Mouse (Mus musculus) C2C12 (cell line): Measurements from ENCODE around the gene Dio3. TPM values are rescaled to one million over a fixed set of nuclear protein-coding genes. Genes with fewer than 3 reads are reported as not detected.

Experiments used
- H3K27me3 ChIP-seq: one replicate; pipeline ENCODE4 v1.6.1; 2011; ENCODE audit not compliant: control insufficient read depth, insufficient read depth, insufficient read length
- H3K36me3 ChIP-seq: one replicate; pipeline ENCODE4 v1.6.1; 2011; ENCODE audit not compliant: control insufficient read depth, insufficient read depth
- H3K4me3 ChIP-seq: one replicate; pipeline ENCODE4 v1.5.1; 2011; ENCODE audit warnings: mild to moderate bottlenecking, control low read depth; ENCODE audit not compliant: poor library complexity, insufficient read depth, severe bottlenecking
- H3K79me2 ChIP-seq: one replicate; pipeline ENCODE4 v1.6.1; 2011; ENCODE audit not compliant: control insufficient read depth, insufficient read depth
- H3K79me3 ChIP-seq: one replicate; pipeline ENCODE4 v1.6.1; 2011; ENCODE audit warnings: low read depth, control low read depth
- H3ac ChIP-seq: one replicate; pipeline ENCODE3; 2011; ENCODE audit warnings: low read depth; ENCODE audit not compliant: control insufficient read depth, insufficient read length
- CEBPB ChIP-seq: IDR thresholded peaks from one replicate; pipeline ENCODE4 v1.6.1; 2011; ENCODE audit warnings: low read depth, mild to moderate bottlenecking, control low read depth, moderate library complexity
- CTCF ChIP-seq: IDR thresholded peaks from one replicate; pipeline ENCODE4 v1.5.1; 2011; ENCODE audit not compliant: control insufficient read depth, insufficient read depth, insufficient read length
- FOSL1 ChIP-seq: IDR thresholded peaks from one replicate; pipeline ENCODE4 v1.8.0; 2011; ENCODE audit warnings: mild to moderate bottlenecking, low read length; ENCODE audit not compliant: poor library complexity, insufficient read depth, severe bottlenecking
- MAX ChIP-seq: IDR thresholded peaks from one replicate; pipeline ENCODE4 v1.6.1; 2011; ENCODE audit warnings: mild to moderate bottlenecking, control low read depth
- MYOD1 ChIP-seq: IDR thresholded peaks from one replicate; pipeline ENCODE4 v1.6.1; 2011; ENCODE audit warnings: low read depth; ENCODE audit not compliant: control insufficient read depth, insufficient read length
- MYOG ChIP-seq: IDR thresholded peaks from one replicate; pipeline ENCODE4 v1.6.1; 2011; ENCODE audit not compliant: control insufficient read depth, insufficient read length; ENCODE audit errors: extremely low read depth
- USF1 ChIP-seq: IDR thresholded peaks from one replicate; pipeline ENCODE4 v1.6.1; 2011; ENCODE audit warnings: low read depth, mild to moderate bottlenecking, control low read depth, moderate library complexity
- long read RNA-seq, 2 experiments: library from polyadenylated mRNA; unstranded; transcript quantifications; one replicate each; pipeline ENCODE4 v2.0.0; 2019 to 2020
- polyA plus RNA-seq: library from polyadenylated mRNA; unstranded; fragments of >200 nt; fragmentation: generic; extraction: Trizol; gene quantifications from one replicate; pipeline ENCODE4 v1.2.1, GENCODE M21; 2012; ENCODE audit warnings: missing spikeins

Gene Dio3
- polyA plus RNA-seq = not detected
- long read RNA-seq, experiment 1 = 0 reads
- long read RNA-seq, experiment 2 = 0 reads

- peaks cover 31% of the 10 kb centered on the region for H3K27me3 ChIP-seq
- no peak for TF ChIP-seq CTCF
- no peak for TF ChIP-seq CEBPB
- TF ChIP-seq MYOD1 = no peak
- no peak for TF ChIP-seq USF1
- TF ChIP-seq MAX = no peak
- no peak for TF ChIP-seq FOSL1
- TF ChIP-seq MYOG = no peak
- H3K79me2 ChIP-seq = no peaks in the 10 kb centered on the region
These were observed at the start of gene Dio3 for GRCm38 (mm10) chr12:110278853-110279252. Gene Dio3, plus strand, starts transcription at chr12:110279068.

DNA sequence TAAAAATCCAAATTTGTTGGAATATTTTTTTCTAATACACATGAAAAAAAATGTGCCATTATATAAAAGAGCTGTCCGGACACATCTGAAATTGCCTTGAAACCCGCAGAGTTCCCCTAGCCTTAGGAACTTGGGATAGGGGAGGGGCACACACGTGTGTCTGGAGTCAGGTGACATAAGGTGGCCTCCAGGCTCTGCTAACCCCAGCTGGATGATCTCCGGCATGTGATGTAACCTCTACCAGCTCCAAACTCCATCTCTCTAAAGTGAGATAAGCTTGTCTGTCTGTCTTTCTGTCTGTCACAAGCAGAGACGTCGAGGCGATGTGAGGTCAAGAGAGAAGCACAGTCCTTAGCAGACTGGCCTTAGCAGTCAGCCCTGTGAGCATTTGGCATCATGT, 48.6 kb upstream of the Dio3 start:
- TF ChIP-seq MYOG (no peak), CEBPB (no peak), USF1 (no peak), FOSL1 (no peak), MYOD1 (no peak), MAX (no peak), CTCF (no peak)
- Histone ChIP-seq H3K79me3 (no peaks in the 10 kb centered on the region), H3K27me3 (peaks cover 94% of the 10 kb centered on the region)

More at GRCm38 (mm10) chr12:110278853-110279252, at the start of gene Dio3:
- Histone ChIP-seq H3K79me3 (no peaks in the 10 kb centered on the region), H3K4me3 (no peak within 1 kb of the TSS), H3K36me3 (no peaks in the 10 kb centered on the region), H3ac (no peak within 1 kb of the TSS)

DNA sequence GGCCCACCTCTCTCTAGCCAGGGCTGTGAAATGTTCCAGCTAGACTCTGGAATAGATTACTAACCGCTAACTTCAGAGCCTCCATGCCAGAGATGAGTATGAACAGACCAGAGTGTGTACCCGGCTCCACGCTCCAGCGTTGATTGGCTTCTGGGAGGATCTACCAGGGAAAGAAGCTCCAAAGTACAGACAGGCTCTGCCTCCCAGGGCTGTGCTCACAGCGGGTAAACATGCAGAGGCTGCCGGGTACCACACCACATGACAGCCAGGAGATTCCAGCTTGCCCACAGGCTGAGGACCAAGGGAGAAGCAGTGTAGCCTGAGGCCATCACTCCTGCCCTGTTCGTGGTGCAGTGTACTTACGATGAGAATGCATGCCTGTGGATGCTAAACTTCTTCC, 48.1 kb upstream of the Dio3 start:
- no peak overlapping the region for H3ac ChIP-seq
- H3K36me3 ChIP-seq = no peaks in the 10 kb centered on the region
- no peak overlapping the region for H3K4me3 ChIP-seq
- TF ChIP-seq MAX = no peak
- TF ChIP-seq FOSL1 = no peak
- TF ChIP-seq CEBPB = no peak
- TF ChIP-seq MYOG = no peak
- no peak for TF ChIP-seq CTCF
- no peak for TF ChIP-seq USF1
- TF ChIP-seq MYOD1 = no peak
- H3K79me3 ChIP-seq = no peaks in the 10 kb centered on the region
- peaks cover 95% of the 10 kb centered on the region for H3K27me3 ChIP-seq
- no peaks in the 10 kb centered on the region for H3K79me2 ChIP-seq

More for the DNA sequence above, 48.6 kb upstream of the Dio3 start:
- Histone ChIP-seq H3ac (no peak overlapping the region), H3K79me2 (no peaks in the 10 kb centered on the region), H3K36me3 (no peaks in the 10 kb centered on the region), H3K4me3 (no peak overlapping the region)

DNA sequence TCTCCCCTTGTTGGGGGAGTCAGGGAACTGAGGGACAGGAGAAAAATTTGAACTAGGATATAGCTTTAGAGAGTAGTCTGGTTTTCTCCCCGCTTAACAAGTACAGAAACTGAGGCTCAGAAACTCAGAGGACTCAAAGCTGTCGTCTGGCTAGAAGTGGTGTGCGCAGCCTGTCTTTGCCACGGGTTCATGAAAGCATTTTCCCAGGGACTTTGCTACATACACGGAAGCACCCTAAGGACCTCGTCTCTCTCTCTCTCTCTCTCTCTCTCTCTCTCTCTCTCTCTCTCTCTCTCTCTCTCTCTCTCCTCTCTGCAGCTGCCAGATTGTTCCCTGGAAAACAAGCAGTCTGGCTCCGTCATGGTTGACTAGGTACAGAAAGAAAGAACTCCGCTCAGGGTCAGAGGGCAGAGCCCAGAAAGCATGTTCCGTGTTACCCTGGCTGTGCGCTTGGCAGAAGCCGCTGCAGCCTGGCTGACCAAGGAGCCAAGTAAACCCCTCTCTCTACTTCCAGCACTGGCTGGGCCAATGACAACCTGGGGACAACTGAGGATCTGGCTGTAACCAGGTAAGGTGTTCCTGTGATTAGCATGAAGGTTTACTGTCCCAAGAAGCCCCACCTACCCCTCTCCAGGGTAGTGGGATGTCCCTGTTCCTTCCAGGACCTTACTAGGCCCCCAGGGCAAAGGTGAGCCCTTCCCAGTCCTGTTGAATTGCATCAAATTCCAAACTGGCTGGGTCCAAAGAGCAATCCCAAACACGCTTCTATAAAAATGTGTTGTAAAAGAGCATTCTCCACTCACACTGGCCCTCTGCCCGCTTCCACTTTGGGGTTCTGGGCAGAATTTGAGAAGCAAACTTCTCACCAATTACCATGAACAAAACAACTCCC, 46.9 kb upstream of the Dio3 start:
- no peaks in the 10 kb centered on the region for H3K79me3 ChIP-seq
- TF ChIP-seq MAX = no peak
- no peak for TF ChIP-seq MYOG
- no peak for TF ChIP-seq FOSL1
- no peak for TF ChIP-seq USF1
- TF ChIP-seq MYOD1 = no peak
- no peak for TF ChIP-seq CEBPB
- no peak for TF ChIP-seq CTCF
- H3ac ChIP-seq = no peak overlapping the region
- H3K36me3 ChIP-seq = no peaks in the 10 kb centered on the region
- H3K27me3 ChIP-seq = peaks cover 84% of the 10 kb centered on the region
- no peak overlapping the region for H3K4me3 ChIP-seq
- H3K79me2 ChIP-seq = no peaks in the 10 kb centered on the region

DNA sequence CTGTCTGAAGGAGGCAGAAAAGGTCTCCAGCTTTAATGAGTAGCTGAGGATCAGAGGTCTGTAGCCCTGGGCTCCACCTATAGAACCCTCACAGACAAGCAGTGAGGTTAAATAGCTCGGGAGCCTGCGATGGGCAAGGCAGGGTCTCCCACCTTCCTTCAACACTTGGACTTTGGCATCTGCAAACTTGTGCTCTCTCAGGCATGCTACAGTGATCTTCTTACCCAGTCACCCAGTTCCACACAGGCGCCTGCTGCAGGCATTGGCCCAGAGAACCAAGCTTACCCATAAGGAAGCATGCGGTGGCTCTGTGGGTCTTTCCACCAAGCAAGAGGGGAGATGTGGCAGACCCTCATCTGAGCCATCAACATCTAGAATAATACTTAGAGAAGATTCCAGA, 43.0 kb upstream of the Dio3 start:
- TF ChIP-seq CTCF (no peak), CEBPB (no peak), MYOD1 (no peak), USF1 (no peak), MYOG (no peak), FOSL1 (no peak), MAX (no peak)
- Histone ChIP-seq H3K36me3 (no peaks in the 10 kb centered on the region), H3ac (no peak overlapping the region), H3K79me2 (no peaks in the 10 kb centered on the region), H3K4me3 (no peak overlapping the region), H3K27me3 (peaks cover 58% of the 10 kb centered on the region), H3K79me3 (no peaks in the 10 kb centered on the region)
